Mouse (Mus musculus) embryo, embryonic 11 days (tissue): ENCODE results near the gene Kdm2b.

Source experiments
- DNase-seq: peaks from one replicate; pipeline ENCODE4 v3.0.0-alpha.2; 2015

Kdm2b gene

DNA sequence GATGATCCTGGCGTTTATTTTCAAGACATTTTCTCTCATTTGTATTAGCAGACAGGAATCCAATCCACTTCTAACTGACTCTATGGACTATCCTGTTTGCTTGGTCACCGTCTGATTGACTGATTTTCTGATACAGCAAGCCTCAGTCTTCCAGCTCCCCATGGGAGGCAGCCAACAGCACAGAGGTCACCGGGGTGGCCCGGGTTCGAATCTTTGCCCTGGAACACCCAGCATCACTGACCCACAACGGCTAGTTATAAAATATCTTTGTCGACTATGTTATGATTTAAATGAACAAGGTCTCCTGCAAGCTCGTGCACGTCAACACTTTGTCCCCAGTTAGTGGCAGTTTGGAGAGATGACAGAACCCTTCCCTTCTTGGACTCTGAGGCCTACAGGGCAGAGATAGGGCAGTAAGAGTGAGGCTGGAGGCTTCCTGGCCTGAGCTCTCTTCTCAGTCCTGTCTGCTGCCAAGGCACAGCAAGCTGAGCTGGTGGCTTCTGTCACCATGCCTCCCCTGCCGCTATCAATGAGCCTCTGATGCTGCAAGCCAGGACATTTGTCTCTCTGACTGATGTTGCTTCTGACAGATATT is 65.7 kb downstream of the Kdm2b start:
- no peak for DNase-seq

DNA sequence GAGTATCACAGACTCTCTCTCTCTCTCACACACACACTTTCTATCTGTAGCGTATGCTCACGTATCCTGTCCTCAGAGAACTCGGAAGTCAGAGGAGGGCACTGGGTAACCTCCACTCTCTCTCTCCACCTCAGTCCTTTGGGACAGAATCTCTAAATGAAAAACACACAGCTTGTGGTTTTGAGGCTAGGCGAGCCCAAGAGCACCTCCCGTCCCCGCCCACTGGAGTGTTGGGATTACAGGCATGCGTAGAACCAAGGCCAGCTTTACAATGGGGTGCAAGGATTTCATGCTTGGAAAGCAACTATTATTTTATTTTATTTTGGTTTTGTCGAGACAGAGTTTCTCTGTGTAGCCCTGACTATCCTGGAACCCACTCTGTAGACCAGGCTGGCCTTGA is 67.7 kb downstream of the Kdm2b start:
- no peak for DNase-seq

DNA sequence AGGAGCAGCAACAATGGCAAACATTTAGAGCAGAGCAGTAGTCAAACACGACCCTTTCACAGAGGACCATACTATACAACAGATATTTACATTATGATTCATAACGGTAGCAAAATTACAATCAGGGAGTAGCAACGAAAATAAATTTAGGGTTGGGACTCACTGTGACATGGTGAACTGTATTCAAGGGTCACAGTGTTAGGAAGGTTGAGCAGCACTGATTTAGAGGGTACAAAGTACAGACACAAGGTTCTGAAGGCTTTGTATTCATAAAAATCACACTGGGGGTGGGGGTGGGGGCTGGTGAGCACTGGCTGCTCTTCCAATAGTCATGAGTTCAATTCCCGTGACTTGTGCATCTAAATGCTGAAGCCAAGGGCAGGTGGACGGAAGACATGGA is 69.1 kb downstream of the Kdm2b start:
- DNase-seq: no peak

DNA sequence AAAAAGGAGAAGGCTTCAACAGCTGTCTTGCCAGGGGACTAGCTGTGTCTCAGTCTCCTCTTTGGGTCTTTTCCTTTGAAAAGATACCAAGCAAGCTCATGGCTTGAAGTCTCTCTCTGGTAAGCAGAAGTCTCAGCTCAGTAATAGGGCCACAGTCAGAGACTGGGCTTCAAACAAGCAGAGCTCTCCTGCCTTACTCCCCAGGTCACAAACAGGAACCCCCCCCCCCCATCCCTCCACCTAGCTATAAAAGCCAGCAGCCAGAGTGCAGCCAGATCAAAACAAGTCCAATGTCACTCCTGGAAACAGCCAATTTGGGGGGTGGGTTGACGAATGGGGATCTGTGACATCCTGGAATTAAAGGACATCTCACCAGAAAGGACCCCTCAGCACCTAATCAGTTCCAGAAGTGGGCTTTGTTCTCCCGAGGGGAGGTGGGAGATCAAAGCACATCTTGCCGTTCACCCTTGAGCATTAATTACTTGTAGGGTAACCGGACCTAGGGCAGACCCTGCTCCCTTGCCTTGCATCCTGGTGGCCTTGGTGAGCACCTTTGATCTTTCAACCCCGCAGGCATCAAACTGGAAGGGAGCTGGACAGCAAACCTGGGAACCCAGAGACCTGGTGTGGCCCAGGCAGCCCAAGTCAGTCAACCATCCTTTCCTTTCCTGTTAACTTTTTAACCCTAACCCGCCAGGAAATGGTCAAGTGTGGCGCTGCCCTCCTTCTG is 71.5 kb downstream of the Kdm2b start:
- DNase-seq: peak; percentile 65

DNA sequence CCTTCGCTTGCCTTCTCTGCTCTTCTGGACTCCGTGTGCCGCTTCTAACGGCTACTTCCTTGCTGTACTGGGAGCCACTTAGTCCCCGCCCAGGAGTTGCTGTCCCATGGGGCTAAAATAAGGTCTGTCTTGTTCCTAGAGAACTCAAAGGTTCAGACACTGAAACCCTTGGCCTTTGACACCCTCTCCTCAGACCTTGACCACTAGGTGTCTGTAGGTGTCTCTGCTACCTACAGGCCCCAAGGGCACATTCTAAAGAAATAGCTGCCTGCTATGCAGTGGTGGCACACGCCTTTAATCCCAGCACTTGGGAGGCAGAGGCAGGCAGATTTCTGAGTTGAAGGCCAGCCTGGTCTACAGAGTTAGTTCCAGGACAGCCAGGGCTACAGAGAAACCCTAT is 73.5 kb downstream of the Kdm2b start:
- DNase-seq: no peak

DNA sequence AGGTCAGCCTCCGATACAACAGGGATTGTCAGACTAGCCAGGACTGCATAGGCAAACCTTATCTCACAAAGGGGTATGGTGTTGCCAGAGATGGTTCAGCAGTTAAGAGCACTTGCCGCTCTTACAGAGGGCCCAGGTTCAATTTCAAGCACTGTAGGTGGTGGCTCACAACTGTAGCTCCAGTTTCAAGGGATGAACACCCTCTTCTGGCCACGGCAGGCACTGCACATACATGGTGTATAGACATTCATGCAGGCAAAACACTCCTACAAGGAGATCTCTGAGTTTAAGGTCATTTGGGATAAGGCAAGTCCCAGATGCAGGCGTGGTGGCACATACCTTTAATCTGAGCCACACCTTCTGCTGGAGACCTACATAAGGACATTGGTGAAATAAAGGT is 76.8 kb downstream of the Kdm2b start:
- DNase-seq: no peak

DNA sequence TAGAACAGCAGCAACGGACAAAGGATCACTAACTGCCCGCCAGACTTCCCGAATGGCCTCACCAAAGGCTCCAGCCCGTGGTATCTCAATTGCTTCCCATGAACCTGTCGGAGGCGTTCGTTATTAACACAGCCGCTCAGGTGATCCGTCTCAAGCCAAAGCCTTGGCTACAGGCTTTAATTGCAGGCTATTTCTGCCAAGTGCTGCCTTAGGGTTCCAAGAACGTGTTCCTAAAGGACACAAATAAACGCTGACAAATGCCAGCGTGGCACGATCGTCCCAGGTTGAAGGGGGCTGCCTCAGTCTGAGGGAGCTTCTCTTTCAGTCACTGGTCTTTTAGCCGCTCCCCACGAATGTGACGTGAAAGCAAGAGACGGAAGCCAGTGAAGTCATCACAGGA is 80.1 kb downstream of the Kdm2b start:
- DNase-seq: no peak

DNA sequence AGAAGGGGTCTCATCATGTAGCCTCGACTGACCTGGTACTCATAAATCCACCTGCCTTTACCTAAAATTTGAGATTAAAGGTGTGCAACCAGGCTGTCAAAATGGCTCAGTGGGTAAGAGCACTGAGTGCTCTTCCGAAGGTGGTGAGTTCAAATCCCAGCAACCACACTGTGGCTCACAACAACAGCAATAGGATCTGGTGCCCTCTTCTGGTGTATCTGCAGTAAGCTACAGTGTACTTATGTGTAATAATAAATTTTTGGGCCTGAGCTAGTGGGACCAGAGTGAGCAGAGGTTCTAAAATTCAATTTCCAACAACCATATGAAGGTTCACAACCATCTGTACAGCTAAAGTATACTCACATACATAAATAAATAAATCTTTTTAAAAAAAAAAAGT is 81.6 kb downstream of the Kdm2b start:
- no peak for DNase-seq

DNA sequence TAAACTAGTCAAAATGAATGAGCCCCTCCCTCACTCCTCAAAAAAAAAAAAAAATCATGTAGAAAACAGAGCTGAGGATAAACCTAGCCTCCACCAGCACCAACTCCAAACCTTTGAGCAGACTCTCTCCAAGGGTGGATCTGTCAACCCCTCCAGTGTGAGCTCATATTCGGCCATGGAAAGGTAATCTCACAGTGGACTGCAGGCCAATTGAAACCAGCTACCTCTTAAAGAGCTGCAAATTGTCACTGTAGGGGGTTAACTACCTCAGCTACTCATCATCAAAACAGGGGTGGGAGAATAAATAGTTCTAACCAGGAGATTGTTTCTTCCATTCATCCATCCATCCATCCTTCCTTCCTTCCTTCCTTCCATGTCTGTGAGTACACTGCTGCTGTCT is 82.4 kb downstream of the Kdm2b start:
- no peak for DNase-seq

DNA sequence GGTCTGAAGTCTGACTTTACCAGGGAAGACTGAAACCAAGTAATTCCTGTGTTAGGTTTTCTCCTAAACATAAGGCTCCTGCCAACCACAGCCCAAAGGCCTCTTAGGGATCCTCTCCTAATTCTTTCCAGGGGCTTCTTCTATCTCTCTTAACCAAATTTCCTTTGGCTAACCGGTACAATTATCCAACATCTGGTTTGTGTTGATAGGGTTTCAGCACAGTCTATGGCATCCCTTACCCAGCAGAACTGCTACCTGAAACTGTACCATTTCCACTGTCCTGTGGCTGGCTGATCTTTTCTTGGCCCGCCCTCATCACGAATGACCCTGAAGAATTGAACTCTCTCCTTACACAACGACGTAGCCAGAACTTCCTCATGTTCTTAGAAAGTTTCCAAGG is 86.5 kb downstream of the Kdm2b start:
- no peak for DNase-seq

DNA sequence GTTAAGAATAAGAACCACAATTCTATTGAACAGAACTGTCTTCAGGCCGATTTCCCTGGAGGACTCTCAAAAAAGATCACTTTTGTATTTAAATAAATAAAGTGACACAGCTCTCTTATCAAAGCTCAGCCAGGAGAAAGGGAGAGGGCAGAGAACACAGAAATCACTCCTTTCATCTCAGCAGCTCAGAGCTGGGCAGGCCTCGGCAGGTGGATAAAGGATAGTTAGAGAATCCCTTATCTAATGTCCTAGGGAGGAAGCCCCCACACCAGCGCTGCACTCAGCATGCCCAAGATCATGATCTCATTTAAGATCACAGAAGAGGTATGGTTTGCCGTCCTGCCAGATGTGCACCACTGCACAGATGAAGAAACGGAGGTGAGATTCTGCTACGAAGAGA is 87.4 kb downstream of the Kdm2b start:
- no peak for DNase-seq

DNA sequence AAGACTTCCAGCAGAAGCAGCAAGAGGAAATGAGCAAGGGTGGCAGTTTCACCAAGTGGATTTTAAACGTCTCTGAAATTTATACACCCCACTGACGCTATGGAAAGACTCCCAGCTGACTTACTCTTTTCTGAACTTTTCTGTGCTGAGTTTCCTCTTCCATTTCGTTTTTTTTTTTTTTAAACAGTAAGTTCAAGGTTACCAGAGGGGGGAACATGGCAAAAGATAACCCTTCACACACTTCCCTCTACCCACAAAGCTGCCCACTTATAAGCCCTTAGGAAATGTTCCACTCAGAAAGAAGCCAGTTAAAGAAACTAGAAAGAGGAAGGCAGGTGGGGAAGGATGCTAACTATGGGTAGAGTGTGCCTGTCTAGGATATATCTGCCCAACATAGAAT is 88.0 kb downstream of the Kdm2b start:
- DNase-seq: no peak

DNA sequence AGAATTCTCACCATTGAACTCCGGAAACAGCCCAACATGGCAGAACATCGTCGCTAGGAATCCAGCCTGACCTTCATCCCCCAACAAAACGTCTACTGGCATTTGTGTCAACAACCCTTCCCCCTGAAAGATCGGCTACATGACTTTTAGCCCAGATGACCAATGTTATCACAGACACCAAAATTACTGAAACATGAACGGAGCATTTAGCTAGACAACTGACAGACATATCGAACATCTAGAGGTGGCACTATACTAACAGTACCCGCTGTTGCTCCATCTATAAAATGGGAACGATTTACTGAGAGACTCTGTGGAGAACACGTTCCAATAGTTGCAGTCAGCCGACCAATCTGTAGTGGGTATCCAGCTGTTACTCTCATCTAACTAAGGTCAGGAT is 88.4 kb downstream of the Kdm2b start:
- no peak for DNase-seq

DNA sequence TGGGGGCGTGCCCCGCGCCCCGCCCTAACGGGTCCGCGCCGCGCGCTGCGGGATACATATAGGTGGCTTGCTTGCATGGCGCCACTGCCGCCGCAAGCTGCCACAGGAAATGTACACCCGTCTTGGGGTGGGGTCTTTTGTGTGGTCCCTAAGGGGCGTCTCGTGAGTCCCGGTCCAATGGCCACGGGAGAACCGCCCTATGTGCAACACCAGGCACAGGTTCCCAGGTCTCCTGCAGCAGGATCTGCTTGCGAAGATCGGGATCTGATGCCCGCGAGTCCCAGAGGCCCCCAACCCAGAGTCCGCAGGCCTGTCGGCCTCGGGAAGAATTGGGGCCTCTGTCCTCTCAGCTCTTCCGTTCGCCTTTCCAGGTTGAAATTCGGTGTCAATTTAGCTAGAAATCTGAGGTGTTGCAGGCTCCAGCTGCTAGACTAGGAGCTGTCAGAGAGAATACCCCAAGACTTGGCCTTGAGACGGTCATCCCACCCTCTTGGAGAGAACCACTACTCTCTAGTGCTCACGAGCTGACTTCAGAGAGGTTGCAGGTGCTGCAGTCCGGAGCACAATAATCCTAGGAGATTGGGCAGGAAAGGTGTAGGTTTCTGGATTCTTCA is 89.0 kb downstream of the Kdm2b start:
- DNase-seq: no peak

DNA sequence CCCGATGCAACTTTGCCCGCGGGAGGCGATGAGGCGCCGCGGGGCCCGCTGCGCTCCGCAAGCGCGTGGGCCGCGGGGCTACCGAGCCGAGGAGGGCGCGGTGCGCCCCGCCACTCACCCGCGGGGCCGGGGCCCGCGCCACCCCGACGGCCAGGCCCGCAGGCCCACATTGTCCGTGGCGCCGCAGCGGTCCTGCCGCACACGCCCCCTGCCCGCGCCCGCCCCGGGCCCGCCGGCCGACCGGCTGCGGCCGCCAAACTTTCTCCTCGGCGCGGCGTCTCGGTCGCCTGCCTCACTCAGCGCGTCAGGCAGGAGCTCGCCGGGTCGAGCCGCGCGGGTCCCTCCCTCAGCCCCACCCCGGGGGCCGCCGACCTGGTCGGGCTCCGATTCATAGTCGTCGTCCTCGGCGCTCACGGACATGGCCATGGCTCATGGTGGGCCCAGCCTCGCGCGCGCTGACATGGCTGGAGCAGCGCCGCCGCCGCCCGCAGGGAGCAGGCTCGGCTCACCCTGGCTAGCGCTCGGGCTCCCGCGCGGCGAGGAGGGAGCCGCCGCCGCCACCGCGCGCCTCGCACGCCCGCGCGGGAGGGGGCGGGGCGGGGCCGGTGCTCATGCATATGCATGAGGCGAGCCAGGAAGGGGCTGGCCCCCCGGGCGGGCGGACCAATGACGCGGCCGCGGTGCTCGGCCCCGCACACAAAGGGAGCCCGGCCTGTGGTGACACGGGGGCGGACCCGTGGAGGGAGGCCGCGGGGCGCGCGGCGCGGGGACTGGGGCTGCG is 89.7 kb downstream of the Kdm2b start:
- DNase-seq: peak; percentile 96

DNA sequence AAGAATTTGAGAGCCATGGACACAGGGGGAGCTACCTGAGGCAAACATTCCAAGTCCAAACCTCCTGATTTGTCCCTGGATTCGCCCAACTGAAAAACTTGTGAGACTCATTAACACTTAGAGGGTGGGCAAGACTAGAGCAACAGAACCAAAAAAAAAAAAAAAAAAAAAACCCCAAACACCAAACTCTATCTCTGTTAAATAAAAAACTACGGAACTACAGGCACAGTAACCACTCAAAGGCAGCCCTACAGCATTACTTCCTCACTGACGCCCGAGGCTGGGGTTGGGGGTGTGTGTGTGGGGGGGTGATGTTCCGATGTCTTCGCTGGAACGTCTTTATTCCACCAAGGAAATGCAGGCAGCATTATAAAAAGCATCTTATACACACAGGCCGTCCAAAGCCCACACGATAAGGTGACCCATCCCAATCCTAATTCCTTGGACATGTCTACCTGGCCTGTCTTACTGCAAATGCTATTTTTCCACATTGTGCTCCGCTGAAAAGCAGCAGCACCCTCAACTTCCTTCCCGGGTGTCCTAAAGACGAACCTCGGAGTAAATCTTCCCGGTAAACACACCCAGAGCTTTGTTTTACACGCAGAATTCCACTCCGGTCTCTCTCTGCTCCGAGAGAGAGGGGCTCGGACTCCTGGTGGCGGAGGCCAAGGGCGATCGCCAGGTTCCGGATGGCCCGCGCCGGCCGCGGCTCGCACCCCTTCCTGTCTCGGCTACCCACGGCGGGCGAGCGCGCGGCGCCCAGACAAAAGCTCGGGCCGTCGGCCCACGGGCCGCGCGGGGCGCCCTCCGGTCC is 90.5 kb downstream of the Kdm2b start:
- DNase-seq: peak; percentile 52

DNA sequence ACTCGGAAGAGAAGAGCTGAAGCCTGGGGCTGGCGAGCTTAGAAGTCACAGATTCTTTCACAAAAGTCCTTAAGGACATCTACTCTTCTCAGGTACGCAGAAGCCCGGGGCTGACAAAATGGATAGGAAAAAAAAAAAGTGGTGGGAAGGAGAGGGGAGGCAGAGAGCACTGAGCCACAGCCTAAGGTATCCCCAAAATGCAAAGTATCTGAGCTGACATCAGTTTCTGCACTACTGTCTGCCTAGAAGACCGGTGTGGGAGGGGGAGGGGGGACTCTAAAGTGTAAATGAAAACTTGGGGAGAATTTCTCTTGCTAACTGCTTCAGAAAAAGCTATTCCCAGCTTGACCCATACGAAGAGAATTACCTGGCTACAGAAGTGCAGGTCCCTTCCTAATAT is 91.5 kb downstream of the Kdm2b start:
- no peak for DNase-seq

DNA sequence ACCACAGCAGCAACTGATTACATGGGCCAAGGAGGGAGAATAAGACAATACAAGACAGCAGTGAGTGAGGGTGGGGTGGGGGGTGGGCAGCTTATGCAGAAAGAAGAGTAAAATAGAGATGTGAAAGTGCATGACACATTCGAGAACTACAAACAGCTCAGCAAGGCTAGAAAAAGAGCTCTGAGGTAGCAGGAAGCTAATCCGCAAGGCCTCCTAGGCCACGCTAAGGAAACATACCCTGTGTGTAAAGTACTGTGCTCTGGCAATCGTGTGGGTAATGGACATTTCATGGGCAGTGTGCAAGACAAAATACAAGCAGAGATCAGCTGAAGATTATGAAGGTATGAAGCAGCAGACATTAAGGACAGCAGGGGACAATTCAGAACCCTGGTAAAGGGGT is 94.8 kb downstream of the Kdm2b start:
- no peak for DNase-seq

DNA sequence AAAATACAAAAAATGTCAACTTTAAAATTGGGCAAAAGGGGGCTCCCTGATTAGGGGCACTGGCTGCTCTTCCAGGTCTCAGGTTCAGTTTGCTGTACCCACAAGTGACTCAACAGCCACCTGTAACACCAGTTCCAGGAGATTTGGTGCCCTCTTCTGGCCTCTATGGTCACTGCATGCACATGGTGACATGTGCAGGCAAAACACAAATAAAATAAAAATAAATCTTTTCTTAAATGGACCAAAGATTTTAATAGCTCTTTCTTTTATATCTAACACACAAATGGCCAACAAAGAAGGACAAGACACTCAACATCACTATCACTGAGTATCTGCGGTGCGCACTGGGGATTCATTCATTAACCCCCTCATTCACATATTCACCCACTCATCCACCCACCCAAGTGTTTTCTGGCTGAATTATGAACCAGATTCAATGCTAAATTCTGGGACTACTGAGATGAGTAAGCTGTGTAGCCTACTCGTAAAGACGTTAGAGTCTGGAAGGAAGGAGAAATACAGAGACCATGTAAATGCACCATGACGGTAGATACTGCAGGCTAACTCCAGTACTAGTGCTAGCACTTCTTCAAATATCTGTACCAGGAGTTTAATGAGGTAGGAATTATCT is 95.5 kb downstream of the Kdm2b start:
- DNase-seq: peak; percentile 49

DNA sequence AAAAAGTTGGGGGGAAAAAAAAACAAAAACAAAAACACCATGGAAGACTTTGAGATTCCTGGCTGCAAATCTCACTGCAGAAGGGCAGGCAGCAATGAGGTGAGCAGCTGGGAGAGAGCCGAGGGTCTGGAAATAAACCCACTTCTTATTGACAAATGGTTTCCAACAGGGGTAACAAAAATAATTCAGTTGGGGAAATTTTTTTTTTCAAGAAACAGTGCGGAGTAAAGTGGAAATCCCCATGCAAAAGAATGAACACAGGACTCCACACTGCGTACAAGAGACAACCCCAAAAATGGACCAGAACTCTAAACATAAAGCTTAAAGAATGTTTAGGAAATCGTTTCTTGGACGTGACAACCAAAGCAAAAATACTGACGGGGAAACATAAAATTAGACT is 96.4 kb downstream of the Kdm2b start:
- no peak for DNase-seq

DNA sequence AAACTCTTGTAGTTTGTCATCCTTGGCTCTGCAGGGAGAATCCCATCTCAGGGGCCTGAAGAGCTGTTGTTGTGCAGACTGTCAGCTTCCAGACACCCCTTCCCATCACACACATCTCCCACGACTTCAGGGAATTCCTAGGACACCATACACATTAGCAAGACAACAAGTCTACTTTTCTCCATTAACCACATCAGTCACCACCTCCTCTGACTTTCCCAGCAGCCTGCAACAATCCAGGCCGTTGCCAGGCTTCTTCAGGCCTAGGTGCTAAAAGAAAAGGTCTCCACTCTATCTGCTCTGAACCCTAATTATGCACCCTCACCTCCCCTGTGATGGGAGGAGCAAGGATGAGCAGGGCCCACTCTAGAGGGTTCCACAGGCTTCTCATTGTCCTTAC is 99.2 kb downstream of the Kdm2b start:
- no peak for DNase-seq

DNA sequence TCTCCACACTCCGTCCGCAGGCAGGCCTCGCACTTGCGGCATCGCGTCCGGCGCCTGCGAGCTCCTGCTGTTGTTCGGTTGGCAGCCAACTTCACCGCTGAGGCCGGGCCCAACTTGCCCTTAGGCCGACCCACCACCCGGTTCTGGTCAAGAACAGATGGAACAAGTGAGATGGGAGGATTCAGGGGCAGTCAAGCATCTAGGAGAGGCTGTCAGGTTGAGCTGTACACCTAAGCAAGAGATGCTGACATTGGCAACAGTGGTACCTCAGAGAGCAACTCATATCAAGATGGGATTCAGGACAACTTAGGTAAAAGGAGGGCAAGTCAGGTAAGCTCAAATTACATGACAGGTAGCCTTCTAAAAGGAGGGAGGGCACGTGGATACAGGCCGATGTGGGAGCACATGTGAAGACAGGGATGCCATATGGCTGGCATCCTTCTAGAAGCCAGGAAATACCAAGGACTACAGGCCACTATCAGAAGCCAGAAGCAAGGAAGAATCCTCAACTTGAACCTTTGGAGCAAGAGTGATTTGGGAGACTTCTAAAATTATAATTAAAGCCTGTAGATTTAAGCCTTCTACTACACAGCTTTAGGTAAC is 100.9 kb downstream of the Kdm2b start:
- DNase-seq: no peak
